Mouse (Mus musculus) heart, adult 2 months (tissue): ENCODE measurements around the gene Mlh1.

Experiments used
- CTCF ChIP-seq: fragments of 200-600 bp; IDR thresholded peaks from 2 replicates; pipeline ENCODE4 v1.8.1; 2022; ENCODE audit warnings: antibody characterized with exemption, mild to moderate bottlenecking, moderate library complexity
- POLR2A ChIP-seq: fragments of 200-500 bp; IDR thresholded peaks from 2 replicates; pipeline ENCODE4 v1.6.1; 2011; ENCODE audit warnings: mild to moderate bottlenecking, low read depth, low read length, control low read depth; ENCODE audit not compliant: insufficient read depth

DNA sequence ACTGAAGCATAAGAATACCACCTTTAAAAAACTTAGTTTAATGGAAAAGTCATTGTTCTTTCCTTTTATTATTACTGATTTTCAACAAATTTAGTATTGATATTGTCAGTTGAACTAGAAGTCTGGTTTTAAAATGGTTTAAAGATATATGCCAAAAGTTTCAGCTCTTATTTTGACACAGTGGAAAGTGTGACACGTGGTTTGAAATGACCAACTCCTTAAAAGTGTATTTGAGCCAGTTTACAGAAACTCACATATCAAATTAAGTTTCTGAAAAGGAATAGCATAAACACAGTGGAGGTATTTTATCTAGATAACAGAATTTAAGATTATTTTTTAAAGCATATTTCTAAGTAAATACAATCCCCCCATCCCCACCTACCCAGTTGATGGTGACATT, 2.4 kb upstream of the Mlh1 start:
- no peak for TF ChIP-seq CTCF
- TF ChIP-seq POLR2A = no peak
